Mouse (Mus musculus) heart, postnatal 14 days (tissue): ENCODE measurements around the gene Rab37. TPM values are rescaled to one million over a fixed set of nuclear protein-coding genes. Genes with fewer than 3 reads are reported as not detected.

Source experiments
- DNase-seq, 2 experiments: peaks; one replicate each; pipeline ENCODE4 v3.0.0; 2021 to 2022
- intact Hi-C: fragments of 180-260 bp; cut with DNase I; formaldehyde crosslinking; loops from one replicate; pipeline ENCODE4 v1.15.1; 2025
- total RNA-seq, 2 experiments: library from RNA; stranded (reverse); gene quantifications; 2 replicates each; pipeline ENCODE4 v1.2.3; 2021

The Rab37 gene
- total RNA-seq, 2 experiments from 2014 or later = 1.00 to 1.3 TPM

DNA sequence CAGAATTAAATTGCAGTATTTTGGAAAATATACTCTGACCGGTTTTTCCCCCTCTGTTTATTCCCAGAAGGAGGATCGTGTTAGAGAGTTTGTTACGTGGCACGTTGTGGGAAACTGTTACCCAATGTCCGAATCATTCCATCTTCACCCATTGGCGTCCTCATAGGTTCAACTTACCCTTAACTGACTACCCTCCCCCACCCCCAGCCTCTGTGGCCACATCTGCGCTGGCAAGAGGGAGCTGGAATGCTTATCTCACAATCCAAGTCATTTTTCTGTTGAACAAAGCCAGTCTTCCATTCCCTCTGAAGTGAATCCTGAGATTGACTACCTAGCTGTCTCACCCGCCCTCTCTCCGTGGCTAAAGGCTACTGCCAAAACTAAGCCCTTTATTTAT, 71.0 kb downstream of the Rab37 start:
- no peak for DNase-seq
- intact Hi-C loops = loop anchor here (2.0 kb wide), 1 partner anchor 109 kb away; no protein-coding TSS in a partner anchor

DNA sequence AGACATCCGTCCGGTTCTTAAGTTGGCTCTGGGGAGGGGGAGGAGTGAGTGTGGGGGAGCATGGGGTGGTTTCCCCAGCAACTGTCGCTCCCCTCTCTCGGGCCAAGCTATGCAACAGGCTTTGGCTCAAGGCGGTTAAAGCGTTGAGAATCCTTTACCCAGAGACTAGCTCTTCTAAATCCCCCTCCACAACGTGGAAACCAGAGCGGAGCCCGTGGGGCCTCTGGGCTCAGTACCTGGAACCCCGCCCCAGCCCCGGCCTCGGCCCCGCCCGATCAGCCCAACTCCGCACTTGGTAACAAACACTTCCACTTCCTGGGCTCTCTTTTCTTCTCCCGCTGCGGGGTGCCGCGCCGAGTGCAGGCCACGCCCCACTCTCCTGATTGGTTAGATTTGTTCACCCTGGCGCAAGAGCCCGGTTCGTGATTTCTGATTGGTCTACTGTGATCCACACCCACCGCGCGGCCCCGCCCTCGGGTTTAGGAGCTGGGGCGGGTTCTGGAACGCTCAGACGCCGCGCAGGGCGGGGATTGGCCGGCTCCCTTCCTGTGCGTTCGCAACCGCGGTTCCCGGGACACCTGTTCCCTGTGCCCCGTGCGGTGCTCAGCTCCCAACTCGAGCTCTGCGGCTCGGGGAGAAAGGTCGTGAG, 71.7 kb downstream of the Rab37 start, which contains the start of gene Slc9a3r1:
Slc9a3r1 (plus strand) TSS at position 510 of the 649 bp plus-strand sequence.
- intact Hi-C loops = loop anchor here (2.0 kb wide), 1 partner anchor 108 kb away; no protein-coding TSS in a partner anchor

DNA sequence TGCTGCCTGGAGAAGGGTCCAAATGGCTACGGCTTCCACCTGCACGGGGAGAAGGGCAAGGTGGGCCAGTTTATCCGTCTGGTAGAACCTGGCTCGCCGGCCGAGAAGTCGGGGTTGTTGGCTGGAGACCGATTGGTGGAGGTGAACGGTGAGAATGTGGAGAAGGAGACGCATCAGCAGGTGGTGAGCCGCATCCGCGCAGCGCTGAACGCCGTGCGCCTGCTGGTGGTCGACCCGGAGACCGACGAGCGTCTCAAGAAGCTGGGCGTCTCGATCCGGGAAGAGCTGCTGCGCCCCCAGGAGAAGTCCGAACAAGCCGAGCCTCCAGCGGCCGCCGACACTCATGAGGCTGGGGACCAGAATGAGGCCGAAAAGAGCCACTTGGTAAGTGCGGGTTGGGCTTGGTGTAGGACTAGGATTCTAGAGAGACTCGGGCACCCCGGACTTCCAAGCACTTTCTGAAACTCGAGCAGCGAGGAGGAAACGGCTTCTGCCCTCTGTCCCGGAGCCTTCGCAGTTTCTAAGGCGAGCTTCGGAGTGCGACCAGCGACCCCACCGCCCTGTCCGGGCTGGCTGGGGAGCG, 72.4 kb downstream of the Rab37 start:
- intact Hi-C loops = loop anchor here (2.0 kb wide), 1 partner anchor 107 kb away; no protein-coding TSS in a partner anchor
- peak in 1 of 2 experiments; percentile 45 for DNase-seq

More for the DNA sequence above, 71.7 kb downstream of the Rab37 start, which contains the start of gene Slc9a3r1:
- peak; percentile 97 to 98 for DNase-seq

DNA sequence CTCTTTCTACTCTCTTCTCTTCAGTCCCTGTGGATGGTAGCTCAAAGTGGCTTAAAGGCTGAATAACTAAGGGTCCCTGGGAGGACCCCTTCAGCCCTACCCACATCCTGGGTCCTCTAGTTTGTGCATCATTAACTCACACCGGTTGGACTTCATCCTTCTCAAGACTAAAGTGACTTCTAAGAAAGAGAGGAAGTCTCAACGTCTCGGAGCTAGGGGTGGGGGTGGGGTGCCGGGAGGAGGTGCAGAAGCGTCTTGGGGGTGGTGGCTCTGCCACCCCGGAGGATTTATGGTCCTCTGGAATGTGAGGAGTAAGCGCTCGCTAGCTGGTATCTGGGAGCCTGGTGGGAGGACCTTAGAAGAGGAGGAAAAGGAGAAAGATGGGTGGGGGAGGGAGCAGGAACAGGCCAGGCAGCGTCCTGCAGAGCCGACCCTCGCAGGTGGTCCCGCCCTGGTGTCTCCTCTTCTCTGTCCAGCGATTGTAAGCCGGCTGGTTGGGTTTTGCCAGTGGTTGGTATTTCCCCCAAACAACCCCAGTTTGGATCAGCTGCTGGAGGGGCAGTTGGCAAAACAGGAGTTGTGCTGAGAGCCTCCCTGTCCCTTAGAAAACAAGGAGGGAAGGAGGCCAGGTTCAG, 73.2 kb downstream of the Rab37 start:
- DNase-seq = no peak
- intact Hi-C loops = no loop called here

DNA sequence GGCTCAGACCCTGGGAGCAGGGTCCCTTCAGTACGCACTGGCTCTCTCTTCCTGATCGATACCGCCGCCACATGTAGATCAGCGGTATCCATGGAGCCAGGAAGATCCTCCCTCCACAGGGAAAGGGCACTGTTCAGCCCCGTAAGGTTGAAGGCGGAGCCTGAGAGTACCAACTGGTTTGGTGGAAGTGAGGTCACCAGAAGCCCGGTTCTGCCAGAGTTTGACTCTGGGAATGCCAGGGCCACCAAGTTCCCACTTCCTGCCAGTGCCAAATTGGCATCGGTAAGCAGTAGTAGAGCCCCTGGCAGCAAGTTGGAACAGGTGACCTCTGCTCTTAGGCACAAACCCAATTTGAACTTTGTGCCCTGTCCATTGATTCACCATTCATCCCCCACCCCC, 73.7 kb downstream of the Rab37 start:
- intact Hi-C loops = no loop called here
- no peak for DNase-seq

DNA sequence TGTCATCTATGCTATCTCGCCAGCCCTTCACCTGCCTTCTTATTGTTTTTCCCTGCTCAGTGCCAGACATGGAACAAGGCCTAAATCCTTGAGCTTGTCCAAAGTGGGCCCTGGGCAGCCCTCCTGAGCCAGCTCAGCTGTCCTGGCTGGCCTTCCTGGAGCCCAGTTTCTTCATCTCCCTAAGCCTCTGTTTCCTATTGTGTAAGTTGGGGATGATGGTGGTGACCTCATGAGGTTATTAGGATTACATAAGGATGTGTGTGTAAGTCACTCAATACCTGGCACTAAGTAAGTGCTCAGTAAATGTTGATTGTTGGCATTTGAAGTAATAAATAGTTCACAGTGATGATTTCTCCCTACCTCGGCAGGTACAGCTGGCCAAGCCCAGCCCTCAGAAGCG, 75.5 kb downstream of the Rab37 start:
- intact Hi-C loops = no loop called here
- DNase-seq = no peak

DNA sequence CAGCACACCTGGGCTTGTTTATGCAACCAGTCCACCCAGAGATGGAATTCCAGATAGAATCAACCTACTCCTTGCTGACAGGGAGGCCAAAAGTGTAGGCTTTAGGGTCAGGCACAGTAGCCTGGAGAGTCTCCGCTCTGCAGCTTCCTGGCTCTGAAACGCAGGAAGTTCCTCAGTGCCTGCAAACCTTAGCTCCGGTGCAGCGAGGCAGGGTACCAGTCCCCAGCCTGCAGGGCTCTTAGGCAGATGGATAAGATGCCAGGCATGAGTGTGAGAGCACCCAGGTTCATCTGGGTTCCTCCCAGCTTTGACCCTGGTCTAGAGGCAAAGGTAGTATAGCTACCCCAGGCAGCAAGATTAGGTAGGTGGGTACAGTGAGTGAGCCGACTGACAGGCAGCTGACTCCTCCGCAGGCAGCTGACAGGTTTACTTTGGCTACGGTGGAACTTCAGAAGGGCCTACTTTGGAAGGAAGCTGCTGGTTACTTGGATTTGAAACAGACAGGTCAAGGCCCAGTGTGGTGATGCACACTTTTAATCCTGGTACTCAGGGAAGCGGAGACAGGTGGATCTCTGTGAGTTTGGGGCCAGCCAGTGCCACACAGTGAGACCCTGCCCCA, 76.5 kb downstream of the Rab37 start:
- no peak for DNase-seq
- intact Hi-C loops = no loop called here

DNA sequence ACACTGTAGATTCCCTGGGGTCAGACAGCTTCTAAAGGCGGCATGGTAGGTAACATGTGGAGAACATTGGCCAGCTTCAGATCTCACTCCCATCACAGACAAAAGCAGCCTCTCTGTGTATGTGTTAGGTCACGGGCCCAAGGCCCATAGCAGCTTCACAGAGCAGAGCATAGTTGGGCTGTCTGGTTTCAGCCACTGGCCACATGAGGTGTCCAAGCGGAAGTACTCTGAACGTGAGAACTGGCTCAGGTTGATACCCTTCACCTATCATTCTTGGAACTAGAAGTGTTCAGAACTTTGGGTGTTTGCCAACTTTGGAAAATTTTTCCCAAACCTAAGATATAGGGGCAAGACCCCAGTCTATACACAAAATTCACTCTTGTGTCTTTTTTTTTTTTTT, 78.2 kb downstream of the Rab37 start:
- intact Hi-C loops = no loop called here

DNA sequence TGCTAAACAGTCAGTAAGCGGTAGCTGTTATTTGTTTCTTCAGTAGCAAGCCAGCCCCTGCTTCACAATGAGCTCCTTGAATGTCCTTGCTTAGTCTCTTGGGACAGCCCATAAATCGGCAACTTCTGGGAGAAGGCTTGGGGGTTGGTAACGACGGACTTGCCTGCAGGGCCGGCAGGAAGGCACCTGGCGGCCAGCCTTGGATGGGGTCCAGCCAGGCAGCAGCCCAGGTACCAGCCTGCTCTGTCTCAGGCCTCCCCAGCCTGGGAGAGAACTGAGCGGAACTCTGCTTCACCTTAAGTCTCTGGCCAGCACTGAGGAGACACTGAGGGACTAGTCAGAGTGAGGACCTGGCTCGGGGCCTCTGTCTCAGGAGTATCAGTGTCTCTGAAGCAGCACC, 79.9 kb downstream of the Rab37 start:
- intact Hi-C loops = no loop called here
- no peak for DNase-seq

More for the DNA sequence above, 78.2 kb downstream of the Rab37 start:
- DNase-seq = no peak

DNA sequence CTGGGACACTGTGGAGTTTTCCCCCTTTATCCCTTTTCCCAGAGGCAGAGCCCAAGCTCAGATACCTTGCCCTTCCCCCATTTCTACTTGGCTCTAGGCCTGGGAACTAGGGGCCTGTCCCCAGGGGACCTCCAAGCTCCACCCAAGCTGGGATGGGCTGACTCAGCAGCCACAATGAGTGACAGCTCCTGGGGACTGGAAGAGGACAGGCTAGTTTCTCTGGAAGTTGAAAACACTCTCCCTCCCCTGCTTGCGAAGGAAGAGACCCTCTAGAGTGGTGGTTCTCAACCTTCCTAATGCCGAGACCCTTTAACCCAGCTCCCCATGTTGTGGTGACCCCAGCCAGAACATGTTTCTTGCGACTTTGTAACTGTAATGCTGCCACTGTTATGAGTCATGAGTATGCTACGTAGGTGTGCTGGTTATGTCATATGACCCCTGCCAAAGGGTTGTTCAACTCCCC, 81.6 kb downstream of the Rab37 start:
- intact Hi-C loops = no loop called here
- DNase-seq = peak; percentile 57 to 74

DNA sequence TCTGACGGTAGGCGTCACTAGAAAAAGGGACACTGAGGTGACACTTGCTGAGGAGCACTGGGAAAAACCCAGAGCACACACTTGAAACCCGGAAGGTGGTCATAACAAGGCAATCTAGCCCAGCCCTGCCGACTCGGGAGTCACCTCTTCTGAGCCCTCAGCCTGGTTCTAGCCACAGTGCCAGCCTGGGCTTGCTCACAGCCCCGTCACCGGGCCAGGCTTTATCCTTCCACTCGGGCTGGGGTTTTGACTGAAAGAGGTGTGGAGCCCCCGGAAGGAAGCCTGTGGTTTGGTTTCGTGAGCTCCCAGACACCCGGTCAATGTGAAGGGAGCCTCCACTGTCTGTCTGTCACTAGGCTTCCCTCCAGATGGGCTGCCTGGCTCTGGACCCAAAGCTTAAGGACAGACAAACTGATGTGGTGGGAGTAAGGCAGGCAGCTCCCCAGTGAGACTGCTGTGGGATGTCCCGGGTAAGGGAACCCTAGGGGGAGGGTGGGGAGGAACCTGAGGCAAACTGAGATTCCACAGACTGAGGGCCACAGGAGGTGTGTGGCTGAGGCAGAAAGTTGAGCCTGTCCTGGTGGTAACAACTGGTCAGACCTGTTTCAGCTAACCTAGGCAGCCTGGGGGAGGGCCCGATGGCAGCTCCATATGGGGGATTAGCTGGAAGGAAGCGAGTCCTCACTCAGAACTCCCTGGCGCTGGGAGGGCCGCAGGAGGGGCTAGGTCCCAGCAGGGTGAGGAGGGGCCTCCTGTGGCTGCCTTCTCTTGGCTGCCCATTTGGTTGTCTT, 82.5 kb downstream of the Rab37 start:
- intact Hi-C loops = no loop called here

DNA sequence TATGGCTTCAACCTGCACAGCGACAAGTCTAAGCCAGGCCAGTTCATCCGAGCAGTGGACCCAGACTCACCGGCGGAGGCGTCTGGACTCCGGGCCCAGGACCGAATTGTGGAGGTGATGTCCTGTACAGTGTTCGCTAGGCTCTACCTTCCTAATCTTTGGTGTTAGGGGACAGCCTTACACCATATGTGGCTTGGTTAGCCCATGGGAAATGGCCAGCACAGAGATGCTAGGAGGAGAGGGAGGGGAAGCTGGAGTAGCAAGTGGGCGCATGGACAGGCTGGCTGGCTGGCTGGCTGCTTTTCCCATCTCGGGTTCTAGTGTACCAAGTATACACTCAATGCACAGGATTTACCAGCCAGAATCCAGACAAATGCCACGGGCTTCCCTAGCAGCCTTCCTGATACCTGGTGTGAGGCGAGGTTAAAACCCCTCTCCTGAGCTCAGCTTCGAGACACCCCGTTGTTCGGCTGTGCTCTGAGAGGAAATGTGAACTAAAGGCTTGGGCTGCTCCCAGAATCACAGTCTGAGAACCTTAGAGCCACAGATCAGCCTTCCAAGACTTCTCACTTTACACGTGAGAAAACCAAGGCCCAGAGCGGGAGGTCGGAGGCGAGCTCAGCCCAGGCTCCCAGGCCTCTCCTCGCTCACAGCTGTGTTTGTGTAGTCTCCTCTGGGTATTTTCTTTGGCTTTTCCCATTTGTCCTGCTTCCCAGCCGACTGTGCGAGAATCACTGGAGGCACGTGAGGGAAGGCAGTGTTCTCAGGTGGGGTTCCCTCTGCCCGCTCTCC, 85.4 kb downstream of the Rab37 start:
- intact Hi-C loops = no loop called here
- DNase-seq = peak in 1 of 2 experiments; percentile 40

More for the DNA sequence above, 82.5 kb downstream of the Rab37 start:
- no peak for DNase-seq

DNA sequence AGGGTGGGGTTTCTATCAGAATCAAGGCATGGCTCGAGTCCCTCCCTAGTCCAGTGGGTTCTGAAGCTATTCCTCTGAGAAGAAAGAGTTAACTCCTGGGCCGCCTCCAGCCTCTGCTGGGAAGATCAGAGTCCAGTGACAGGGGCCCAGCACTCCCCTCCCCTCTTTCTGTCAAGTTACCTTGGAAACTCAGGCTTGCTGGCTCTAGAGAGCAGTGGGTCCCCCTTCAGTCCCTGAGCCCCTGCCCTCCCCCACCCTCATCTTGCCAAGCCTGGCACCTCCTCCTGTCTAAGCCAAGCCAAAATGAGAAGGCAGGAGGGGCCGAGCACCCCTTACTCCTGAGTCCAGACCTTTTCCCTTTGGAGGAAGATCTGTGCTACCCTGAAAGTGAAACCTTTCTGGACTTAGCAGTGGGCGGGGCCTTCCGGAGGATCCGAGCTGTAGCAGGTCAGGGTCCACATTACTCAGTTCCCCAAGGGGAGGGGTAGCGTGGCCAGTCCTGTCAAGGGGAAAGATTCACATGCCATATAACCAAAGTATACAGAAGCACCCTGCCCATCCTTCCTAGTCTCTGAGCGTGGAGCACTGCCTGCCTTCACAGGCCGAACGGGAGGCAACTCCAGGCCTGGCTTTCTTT, 86.4 kb downstream of the Rab37 start:
- intact Hi-C loops = no loop called here

DNA sequence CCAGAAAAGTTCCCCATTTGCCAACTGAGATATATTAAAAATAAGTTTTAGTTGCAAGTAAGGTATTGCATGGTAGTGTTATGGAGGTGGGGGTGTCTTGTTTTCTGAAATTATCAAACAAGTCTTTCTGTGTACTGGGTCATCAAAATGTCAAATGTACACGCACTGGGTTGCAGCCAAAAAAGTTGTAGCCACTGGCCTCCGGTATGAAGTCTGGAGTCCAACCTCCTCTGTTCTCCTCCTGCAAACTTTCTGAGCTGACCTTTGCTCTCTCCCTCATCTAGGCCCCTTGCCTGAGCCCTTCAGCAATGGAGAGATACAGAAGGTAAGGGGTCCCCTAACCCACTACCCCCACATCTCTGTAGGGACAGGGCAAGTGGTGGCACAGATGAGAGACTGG, 87.5 kb downstream of the Rab37 start:
- intact Hi-C loops = no loop called here
- DNase-seq = no peak

More for the DNA sequence above, 86.4 kb downstream of the Rab37 start:
- DNase-seq = no peak

DNA sequence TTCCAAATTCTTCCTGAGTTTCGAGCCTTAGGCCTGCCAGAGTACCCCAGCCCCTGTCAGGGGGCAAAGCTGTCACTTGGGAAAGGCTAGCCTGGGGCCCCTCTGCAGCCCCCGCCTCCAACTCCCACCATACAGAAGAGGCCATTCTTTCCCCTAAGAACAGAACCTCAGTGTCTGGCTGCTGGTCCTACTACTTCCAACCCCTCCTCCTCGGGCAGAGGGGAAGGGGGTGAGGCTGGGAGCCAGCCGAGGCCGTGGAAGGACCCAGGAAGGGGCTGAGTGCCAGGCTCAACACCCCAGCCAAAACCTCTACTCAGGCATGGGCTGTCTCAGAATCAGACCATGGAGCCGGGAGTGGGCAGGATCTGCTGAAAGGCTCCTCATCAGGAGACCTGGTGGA, 88.0 kb downstream of the Rab37 start:
- no peak for DNase-seq
- intact Hi-C loops = no loop called here

DNA sequence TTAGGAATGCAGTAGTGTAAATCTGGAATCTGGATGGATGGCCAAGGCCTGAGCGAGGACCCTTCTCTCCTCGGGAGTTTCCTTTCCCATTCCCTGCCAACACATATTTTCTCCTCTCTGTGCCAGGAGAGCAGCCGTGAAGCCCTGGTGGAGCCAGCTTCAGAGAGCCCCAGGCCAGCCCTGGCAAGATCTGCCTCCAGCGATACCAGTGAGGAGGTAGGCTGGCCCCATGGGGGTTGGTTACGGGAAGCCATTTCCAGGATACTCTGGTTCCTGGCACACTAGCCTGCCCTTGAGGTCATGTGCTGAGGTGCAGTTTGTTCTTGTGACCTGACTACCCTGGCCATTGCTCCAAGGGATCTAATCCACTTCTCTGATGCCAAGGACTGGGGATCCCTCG, 88.7 kb downstream of the Rab37 start:
- intact Hi-C loops = no loop called here
- no peak for DNase-seq

DNA sequence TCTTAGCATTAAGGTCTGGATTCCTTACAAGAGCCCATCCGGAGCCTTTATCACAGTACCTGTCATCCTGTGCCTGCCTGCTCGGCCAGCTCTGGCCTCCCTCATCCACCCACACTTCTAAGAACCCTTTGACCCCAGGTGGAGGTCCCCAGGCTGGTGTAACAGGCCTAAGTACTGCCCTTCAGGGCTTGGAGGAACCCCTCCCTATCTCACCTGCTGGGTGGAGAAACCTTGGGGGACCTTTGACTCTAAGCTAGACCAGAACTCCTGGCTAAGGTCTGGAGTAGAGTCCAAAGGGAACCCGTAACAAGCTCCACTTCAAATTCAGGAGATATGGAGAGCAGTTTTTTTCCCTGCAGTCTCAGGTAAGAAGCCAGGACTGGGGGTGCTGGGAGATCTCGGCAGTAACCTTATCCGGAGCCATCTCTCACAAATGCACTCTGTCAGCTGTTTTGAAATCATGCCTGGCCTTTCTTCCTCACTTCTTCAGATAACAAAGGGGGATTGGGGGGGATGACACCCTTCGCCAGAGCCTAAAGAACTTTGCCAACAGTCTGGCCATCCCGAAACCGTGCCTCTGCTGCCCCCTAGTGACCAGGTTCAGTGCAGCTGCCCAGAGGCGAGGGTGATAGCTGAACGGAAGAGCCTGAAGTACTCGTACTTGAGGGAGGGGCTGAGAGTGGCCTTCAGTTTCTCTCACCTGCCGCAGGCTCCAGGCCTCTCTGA, 90.8 kb downstream of the Rab37 start:
- peak; percentile 84 to 91 for DNase-seq
- intact Hi-C loops = loop anchor here (1.0 kb wide), 1 partner anchor 22 kb away; no protein-coding TSS in a partner anchor

DNA sequence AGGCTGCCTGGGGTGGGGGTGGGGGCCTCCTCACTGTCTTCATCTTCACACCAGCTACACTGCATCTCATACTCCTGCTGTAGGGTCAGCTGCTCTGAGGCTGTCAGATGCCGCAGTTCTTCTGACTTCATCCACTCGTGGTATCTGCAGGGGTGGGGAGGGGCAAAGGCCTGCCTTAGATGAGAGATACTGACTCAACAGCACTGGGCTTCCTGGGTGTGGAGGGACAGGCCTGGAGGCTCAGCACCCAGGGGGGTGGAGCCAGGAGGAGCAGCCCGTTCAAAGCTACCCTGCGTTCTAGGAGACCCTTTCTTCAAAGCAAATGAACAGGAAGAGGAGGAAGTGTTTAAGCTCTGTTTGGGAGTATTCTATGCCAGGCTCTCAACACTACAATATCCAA, 93.7 kb downstream of the Rab37 start:
- intact Hi-C loops = no loop called here
- DNase-seq = no peak
